Mouse (Mus musculus): ENCODE data around the gene Tmem108. TPM values are rescaled to one million over a fixed set of nuclear protein-coding genes. Genes with fewer than 3 reads are reported as not detected.
A peak's percentile ranks its signal among the peaks of the same experiment; 100 is the strongest.

Tmem108 gene
- polyA plus RNA-seq, 1 experiment from 2014 or later: 9.6 TPM

DNA sequence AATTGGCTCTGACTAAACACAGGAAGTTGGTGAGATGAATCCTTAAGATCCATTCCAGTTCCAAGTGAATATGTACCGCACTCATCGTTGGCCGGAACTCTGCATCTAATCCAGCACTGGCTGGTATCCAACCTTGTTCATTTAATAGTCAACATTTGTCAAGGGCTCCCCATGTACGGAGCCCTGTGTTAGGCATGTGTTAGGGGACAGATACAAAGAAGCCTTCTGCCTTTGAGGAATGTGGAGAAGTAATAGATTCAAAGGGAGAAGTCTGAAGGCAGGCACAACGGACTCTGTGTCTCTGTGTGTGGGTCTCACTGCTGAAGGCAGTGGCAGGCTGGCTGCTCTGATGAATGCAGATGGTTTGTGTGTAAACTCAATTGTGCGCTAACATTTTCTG lies 202.9 kb downstream of the Tmem108 start:
- WGBS: 38% methylated on average over 6 of the region's 6 CpGs
- Histone ChIP-seq H3K36me3 (no peaks in the 10 kb centered on the region), H3K9me3 (no peaks in the 10 kb centered on the region), H3K4me3 (no peak overlapping the region), H3K27ac (peak overlapping the region; percentile 17; the same call in 1 of the 2 replicates), H3K27me3 (no peaks in the 10 kb centered on the region), H3K9ac (no peak overlapping the region), H3K4me1 (peaks cover 29% of the 10 kb centered on the region), H3K4me2 (no peak overlapping the region)
- 0 out of 2 replicates have a peak, but pooled peaks have one; percentile 48 for ATAC-seq (ENCODE audit: insufficient number of reproducible peaks, insufficient read depth, low FRiP score, low TSS enrichment, low read depth)

DNA sequence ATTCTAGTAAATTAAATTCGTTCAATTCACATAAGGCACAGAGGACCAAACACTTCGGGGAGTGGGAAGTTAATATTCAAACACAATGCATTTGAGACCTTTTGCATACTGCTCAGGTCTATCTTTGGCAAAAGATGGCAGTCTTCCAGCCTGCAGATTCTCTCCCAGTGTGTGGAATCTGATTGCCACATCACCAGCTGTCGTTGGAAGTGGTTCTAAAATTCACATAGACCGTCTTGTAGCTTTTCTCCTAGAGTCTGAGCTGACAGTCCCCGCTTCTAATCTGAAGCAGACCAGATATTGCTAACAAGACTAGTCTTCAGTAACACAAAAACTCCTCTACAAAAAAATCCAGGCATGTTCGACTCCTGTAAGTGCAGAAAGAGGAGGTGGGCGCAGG lies 203.4 kb downstream of the Tmem108 start:
- Histone ChIP-seq H3K36me3 (no peaks in the 10 kb centered on the region), H3K4me3 (no peak overlapping the region), H3K27me3 (no peaks in the 10 kb centered on the region), H3K4me1 (peaks cover 29% of the 10 kb centered on the region), H3K27ac (no peak overlapping the region), H3K9ac (no peak overlapping the region), H3K9me3 (no peaks in the 10 kb centered on the region), H3K4me2 (no peak overlapping the region)
- ATAC-seq (ENCODE audit: insufficient number of reproducible peaks, insufficient read depth, low FRiP score, low TSS enrichment, low read depth): no peak
- 69% methylated on average over 7 of the region's 7 CpGs for WGBS

DNA sequence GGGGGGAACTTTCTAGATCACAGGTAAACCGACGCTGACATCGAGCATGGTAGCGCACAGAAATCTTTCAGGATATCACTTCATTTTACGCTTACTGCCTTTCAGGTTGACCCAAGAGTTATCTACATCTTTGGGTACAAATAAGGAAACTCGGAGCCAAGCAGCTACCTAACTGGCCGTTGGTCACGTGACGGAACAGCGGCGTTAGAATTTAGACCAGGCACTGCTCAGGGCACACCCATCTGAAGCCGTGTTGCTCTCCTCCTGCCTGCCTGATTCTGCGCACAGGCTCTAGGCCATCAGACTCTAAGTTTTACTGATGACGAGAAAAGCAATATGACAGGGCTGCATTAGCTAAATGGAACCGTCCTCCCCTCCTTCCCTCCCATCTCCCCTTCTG lies 204.6 kb downstream of the Tmem108 start:
- H3K36me3 ChIP-seq: no peaks in the 10 kb centered on the region

DNA sequence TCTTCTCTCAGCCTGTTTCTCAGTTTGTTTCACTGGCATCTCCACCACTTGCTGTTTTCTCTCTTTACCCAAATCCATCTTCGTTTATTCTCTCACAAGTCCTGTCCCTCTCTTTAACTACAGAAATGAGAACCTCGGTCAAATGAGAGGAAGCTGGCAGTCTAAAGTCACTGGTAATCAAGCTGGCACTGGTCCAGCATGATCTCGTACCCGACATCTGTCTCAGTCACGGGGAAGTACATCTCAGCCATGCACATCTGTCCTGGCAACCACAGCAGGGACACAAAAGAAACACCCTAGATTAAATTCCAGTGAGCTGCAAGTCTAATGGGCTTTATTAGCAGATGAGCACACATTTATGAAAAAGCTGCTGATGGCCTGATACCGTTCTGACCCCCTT lies 206.3 kb downstream of the Tmem108 start:
- Histone ChIP-seq H3K9me3 (no peaks in the 10 kb centered on the region), H3K27me3 (no peaks in the 10 kb centered on the region), H3K4me1 (peaks cover 35% of the 10 kb centered on the region), H3K4me3 (no peak overlapping the region), H3K9ac (no peak overlapping the region), H3K36me3 (no peaks in the 10 kb centered on the region), H3K4me2 (no peak overlapping the region), H3K27ac (no peak overlapping the region)
- 40% methylated on average over 6 of the region's 6 CpGs for WGBS
- no peak for ATAC-seq (ENCODE audit: insufficient number of reproducible peaks, insufficient read depth, low FRiP score, low TSS enrichment, low read depth)

More for the DNA sequence above, 204.6 kb downstream of the Tmem108 start:
- ATAC-seq (ENCODE audit: insufficient number of reproducible peaks, insufficient read depth, low FRiP score, low TSS enrichment, low read depth): no peak
- no peak overlapping the region for H3K27ac ChIP-seq
- no peaks in the 10 kb centered on the region for H3K27me3 ChIP-seq
- peaks cover 29% of the 10 kb centered on the region for H3K4me1 ChIP-seq
- no peaks in the 10 kb centered on the region for H3K9me3 ChIP-seq
- 86% methylated on average over 15 of the region's 15 CpGs for WGBS
- H3K4me3 ChIP-seq: no peak overlapping the region
- H3K9ac ChIP-seq: no peak overlapping the region
- H3K4me2 ChIP-seq: no peak overlapping the region

DNA sequence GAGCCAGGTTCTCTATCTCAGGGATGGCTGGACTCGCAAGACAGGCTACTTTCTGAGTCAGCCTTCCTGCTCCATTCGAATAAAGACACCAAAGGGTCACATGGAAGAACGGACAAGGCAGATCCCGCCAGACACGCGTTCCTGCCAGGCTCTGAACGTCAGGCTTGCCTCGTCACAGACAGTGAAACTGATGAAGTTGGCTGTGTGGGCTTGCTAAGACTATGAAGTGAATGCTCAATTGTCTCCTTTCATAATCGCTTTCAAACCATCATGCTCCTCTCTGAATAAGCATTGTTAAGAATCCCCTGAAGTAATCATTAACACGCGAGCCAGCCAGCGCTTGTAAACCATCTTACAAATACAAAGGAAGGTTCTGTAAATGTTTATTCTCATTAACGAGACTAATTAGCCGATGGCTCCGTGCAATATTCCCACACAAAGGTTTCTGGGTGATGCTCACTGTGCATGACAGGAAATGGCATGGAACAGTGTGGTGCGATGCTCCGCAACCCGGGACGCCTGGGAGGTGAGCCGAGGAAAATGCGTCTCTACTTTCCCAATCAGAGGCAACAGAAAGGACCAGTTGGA lies 210.9 kb downstream of the Tmem108 start:
- Histone ChIP-seq H3K36me3 (no peaks in the 10 kb centered on the region), H3K4me3 (no peak overlapping the region), H3K4me2 (no peak overlapping the region), H3K9me3 (no peaks in the 10 kb centered on the region), H3K27ac (no peak overlapping the region), H3K27me3 (no peaks in the 10 kb centered on the region), H3K4me1 (peaks cover 31% of the 10 kb centered on the region), H3K9ac (no peak overlapping the region)
- 57% methylated on average over 21 of the region's 21 CpGs for WGBS
- ATAC-seq (ENCODE audit: insufficient number of reproducible peaks, insufficient read depth, low FRiP score, low TSS enrichment, low read depth): no peak

DNA sequence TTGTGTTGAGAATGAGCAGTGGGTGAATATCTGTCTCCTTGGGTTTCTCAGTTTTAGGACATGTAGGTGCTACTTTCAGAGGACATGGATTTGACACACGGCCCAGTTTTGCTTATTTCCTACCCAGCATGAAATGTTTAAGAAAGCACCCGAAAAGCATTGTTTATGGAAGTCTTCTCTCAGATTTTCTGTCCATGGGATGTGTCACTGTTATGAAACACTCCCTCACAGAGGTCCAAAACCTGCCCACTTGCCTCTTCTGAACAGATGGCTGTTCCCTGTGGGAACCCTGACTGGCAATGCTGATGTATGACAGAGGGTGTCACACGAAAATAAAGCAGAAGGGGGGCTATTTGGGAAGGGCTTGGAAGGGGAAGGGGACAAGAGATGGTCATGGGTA lies 212.5 kb downstream of the Tmem108 start:
- H3K36me3 ChIP-seq: no peaks in the 10 kb centered on the region
- no peak overlapping the region for H3K27ac ChIP-seq
- no peak overlapping the region for H3K4me2 ChIP-seq
- no peaks in the 10 kb centered on the region for H3K9me3 ChIP-seq
- H3K27me3 ChIP-seq: no peaks in the 10 kb centered on the region
- no peak overlapping the region for H3K9ac ChIP-seq
- no peak overlapping the region for H3K4me3 ChIP-seq
- peaks cover 27% of the 10 kb centered on the region for H3K4me1 ChIP-seq
- WGBS: 64% methylated on average over 3 of the region's 3 CpGs
- no peak for ATAC-seq (ENCODE audit: insufficient number of reproducible peaks, insufficient read depth, low FRiP score, low TSS enrichment, low read depth)

DNA sequence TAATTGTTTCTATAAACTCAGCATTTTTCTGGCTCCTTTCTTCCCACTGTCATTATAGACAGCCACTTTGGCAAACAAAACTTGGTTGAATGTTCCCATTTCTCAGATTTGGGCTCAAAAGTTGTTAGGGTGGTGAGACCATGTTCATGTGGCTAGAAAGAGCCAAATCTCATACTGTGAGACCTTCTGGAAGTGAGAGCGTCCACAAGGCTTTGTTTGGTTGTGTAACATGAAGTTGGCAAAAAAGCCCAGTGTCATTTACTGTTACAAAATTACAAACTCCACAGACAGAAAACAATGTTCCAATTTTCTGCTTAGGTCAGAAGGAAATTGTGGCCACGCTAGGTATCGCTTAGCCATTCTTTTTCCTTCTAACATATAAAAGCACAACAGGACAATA lies 213.0 kb downstream of the Tmem108 start:
- no peak overlapping the region for H3K4me2 ChIP-seq
- no peaks in the 10 kb centered on the region for H3K27me3 ChIP-seq
- no peaks in the 10 kb centered on the region for H3K9me3 ChIP-seq
- WGBS: 91% methylated on average over 3 of the region's 3 CpGs
- no peak overlapping the region for H3K27ac ChIP-seq
- peaks cover 27% of the 10 kb centered on the region for H3K4me1 ChIP-seq
- H3K36me3 ChIP-seq: no peaks in the 10 kb centered on the region
- no peak for ATAC-seq (ENCODE audit: insufficient number of reproducible peaks, insufficient read depth, low FRiP score, low TSS enrichment, low read depth)
- no peak overlapping the region for H3K4me3 ChIP-seq
- H3K9ac ChIP-seq: no peak overlapping the region

DNA sequence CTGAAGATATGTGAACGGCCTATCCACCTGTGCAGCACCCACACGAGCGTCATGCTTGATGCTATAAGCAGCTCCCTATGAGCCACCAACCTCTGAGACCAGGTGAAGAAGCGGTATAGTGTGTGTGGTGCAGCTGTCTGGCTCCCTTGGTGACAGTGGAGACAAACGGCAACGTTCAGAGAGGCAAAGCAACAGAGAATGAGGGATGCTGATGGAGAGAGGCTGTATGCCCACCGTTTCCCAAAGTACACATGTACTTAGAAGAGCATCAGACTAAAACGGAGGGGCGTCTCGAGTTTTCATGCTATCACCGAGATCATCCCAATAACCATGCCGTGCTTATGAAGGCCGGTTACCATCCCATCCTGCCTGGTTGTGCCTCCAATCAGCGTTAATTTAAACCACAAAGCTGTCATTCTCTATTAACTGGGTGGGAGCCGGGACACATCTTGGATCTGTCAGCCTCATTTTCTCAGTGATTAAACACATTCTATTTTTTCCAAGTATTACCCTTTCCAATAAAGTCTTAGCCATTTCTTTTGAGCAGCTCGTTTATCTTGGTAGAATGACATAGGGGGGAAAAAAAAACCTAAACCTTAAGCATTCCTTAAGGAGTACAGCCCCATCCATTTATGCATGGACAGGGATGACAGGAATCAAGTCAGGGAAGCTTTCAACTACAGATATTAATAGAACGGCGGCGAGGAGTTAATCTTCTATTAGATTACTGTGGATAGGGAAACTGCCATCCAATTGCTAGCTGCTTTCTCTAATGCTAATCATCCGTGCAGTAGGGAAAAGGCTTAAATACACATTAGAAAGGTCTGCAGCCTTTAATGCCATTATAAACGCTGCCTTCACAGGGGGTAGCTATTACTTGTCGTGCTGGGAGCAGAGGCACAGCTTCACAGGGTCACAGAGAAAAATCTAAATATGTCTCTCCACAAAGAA lies 214.7 kb downstream of the Tmem108 start:
- no peak for ATAC-seq (ENCODE audit: insufficient number of reproducible peaks, insufficient read depth, low FRiP score, low TSS enrichment, low read depth)
- Histone ChIP-seq H3K4me1 (peaks cover 27% of the 10 kb centered on the region), H3K9me3 (no peaks in the 10 kb centered on the region), H3K9ac (peak overlapping the region; percentile 32; the same call in 1 of the 2 replicates), H3K4me2 (no peak overlapping the region), H3K27me3 (no peaks in the 10 kb centered on the region), H3K27ac (no peak overlapping the region), H3K36me3 (no peaks in the 10 kb centered on the region), H3K4me3 (no peak overlapping the region)
- 55% methylated on average over 22 of the region's 22 CpGs for WGBS

DNA sequence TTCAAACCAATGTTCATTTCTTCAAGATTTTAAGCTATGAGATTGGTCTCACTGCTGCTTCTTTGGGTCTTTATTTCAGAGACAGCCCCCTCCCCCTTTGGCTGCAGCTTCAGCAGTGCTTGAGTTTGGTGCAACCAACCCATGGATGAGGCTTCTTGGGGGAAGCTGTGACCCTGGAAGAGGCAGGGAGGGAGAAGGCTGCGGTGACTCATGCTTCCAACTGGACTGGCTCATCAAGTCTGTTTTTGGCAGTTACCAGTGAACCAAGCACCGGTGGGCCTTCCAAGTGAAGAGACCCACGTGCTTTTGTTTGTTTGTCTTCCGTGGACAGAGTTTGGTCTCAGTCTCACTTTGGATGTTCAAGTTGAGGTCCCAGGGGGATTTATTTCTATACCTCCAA lies 215.9 kb downstream of the Tmem108 start:
- Histone ChIP-seq H3K9me3 (no peaks in the 10 kb centered on the region), H3K4me2 (no peak overlapping the region), H3K27me3 (no peaks in the 10 kb centered on the region), H3K4me1 (peaks cover 24% of the 10 kb centered on the region), H3K4me3 (no peak overlapping the region), H3K27ac (no peak overlapping the region), H3K9ac (no peak overlapping the region), H3K36me3 (no peaks in the 10 kb centered on the region)
- no peak for ATAC-seq (ENCODE audit: insufficient number of reproducible peaks, insufficient read depth, low FRiP score, low TSS enrichment, low read depth)
- whole genome bisulfite sequencing: 81% methylated on average over 4 of the region's 4 CpGs

DNA sequence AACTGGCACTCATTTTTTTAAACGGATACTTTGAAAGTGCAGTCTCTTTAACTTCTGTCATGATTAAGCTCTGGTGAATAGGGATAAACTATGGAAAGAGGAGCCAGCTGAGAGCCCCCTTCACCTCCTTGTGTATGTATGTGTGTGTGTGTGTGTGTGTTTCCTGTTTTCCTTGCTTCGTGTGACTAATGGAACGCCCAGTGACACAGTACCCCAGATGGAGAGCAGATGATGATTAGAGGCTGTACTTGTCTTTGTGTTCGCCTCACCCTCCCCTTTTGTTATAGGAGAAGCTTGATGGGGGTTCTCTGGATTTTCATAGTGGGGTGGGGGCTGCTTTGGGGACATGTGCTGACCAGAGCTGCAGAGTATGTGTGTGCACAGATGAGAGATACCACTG lies 216.4 kb downstream of the Tmem108 start:
- no peak for ATAC-seq (ENCODE audit: insufficient number of reproducible peaks, insufficient read depth, low FRiP score, low TSS enrichment, low read depth)
- Histone ChIP-seq H3K9me3 (no peaks in the 10 kb centered on the region), H3K36me3 (no peaks in the 10 kb centered on the region), H3K27ac (no peak overlapping the region), H3K9ac (no peak overlapping the region), H3K4me2 (no peak overlapping the region), H3K4me3 (no peak overlapping the region), H3K27me3 (no peaks in the 10 kb centered on the region), H3K4me1 (peaks cover 21% of the 10 kb centered on the region)
- 28% methylated on average over 4 of the region's 4 CpGs for WGBS

DNA sequence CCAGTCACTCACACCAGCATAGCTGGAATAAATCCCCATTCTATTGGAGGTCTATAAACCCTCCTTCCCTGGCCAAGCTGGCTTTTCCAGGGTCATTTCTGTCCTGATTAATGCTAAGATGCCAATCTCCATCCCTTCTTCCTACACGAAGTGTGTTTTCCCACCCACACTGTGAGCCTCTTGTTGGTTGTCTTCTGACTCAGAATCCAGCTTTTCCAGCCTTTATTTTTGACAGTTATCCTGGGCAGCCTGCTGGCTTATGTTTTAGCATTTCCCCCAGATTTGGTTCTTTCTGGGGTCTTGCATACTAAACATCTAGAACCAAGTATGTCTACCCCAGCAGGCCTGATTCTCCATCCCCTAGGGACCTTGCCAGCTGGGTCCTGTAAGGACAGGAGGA lies 217.0 kb downstream of the Tmem108 start:
- no peaks in the 10 kb centered on the region for H3K36me3 ChIP-seq

DNA sequence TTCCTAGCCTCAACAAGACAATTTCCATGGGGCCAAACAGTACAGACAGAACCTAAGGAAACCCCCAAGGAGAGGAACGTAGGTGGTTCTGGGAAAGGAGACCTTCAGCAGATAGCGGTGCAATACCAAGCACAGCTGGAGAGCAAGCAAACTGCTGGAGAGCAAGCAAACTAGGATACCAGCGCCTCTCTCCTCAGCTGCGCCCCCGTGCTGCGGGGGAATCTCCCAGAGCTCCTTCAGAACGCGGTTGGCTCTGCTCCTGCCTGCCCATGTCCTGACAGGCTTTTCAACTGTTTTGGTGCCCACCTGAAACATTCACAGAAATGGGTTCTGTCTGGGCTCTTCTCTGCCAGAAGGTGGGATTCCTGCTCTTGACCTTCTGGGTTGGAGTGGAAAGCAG lies 221.1 kb downstream of the Tmem108 start:
- Histone ChIP-seq H3K36me3 (no peaks in the 10 kb centered on the region), H3K4me3 (no peak overlapping the region), H3K9ac (no peak overlapping the region), H3K4me2 (no peak overlapping the region), H3K27me3 (no peaks in the 10 kb centered on the region), H3K9me3 (no peaks in the 10 kb centered on the region), H3K27ac (no peak overlapping the region), H3K4me1 (peaks cover 9% of the 10 kb centered on the region)
- ATAC-seq (ENCODE audit: insufficient number of reproducible peaks, insufficient read depth, low FRiP score, low TSS enrichment, low read depth): no peak
- 65% methylated on average over 8 of the region's 8 CpGs for WGBS

More for the DNA sequence above, 217.0 kb downstream of the Tmem108 start:
- ATAC-seq (ENCODE audit: insufficient number of reproducible peaks, insufficient read depth, low FRiP score, low TSS enrichment, low read depth): no peak
- H3K27me3 ChIP-seq: no peaks in the 10 kb centered on the region
- H3K4me3 ChIP-seq: no peak overlapping the region
- no peak overlapping the region for H3K27ac ChIP-seq
- H3K9ac ChIP-seq: no peak overlapping the region
- 74% methylated on average over 1 of the region's 1 CpGs for WGBS
- no peaks in the 10 kb centered on the region for H3K9me3 ChIP-seq
- no peak overlapping the region for H3K4me2 ChIP-seq
- peaks cover 21% of the 10 kb centered on the region for H3K4me1 ChIP-seq

All from embryonic facial prominence, embryonic 13.5 days (tissue).